Mouse (Mus musculus) liver, adult (tissue): ENCODE measurements around the gene Gm20708.

Experiments
- GATA4 ChIP-seq: IDR thresholded peaks from 2 replicates; pipeline ENCODE4 v1.6.1; 2014; ENCODE audit warnings: mild to moderate bottlenecking, low read length; ENCODE audit not compliant: insufficient replicate concordance

Gm20708 gene

GRCm38 (mm10) chr11:117777111-117777510 is 32.4 kb upstream of the Gm20708 start:
- TF ChIP-seq GATA4 = no peak

DNA sequence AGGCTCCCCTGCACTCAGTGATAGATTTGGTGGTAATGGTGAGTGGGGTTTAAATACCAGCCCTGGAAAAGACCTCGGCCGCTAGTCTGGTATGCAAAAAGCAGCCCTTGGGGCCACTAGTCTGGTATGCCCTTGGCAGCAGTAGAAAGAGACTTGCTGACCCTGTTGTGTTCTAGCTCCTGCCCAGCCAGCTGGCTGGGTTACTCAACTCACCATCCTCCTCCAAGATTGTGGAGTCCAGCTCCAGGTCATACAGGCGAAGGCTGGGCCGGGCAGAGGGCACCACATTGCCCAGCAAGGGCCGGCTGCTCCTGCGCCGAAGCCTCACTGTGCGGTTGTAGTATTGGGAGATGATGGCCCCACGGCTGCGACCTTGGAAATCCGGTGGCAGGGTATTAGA is 31.4 kb upstream of the Gm20708 start:
- TF ChIP-seq GATA4 = no peak

DNA sequence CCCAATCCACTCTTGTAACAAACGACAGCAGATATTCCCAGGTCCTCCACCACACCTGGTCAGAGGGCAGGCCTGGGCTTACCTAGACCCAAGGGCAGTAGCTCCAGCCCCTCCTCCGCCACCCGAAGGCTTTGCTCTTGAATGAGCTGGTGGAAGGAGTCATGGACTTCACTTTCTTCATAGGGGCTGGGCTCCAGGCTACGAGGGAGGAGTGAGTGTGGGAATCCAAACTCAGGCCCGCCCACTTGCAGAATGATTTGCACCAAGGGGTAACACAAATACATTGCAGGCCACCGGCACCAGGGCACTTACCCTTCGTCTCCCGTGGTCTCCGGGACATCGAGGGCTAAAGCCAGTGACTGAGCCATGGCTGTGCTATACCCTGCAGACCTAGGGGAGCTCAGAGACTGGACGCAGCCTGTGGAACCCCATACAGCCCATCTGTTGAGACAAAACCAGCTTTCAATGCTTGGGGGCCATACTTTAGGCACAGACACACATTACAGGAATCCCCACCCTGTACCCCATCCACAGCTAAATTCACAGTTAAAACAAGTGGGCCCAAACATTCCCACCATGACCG is 30.5 kb upstream of the Gm20708 start:
- no peak for TF ChIP-seq GATA4

- no peak for TF ChIP-seq GATA4
Observed at GRCm38 (mm10) chr11:117779434-117780198, 29.9 kb upstream of the Gm20708 start.

DNA sequence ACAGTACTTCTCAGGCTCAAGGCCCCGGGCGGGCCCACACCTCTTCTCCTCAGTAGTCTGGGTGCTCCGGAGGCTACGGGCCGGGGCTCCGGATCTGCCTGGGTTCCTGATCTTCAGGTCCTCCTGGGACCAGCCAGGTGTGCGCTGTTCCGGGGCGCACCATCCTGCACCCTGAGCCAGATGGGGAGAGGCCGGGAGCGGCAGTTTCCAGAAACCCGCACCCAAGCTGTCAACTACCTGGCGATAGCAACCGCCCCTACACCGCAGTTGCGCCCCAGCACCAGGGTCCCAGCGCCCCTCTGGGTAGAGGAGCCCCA is 29.3 kb upstream of the Gm20708 start:
- TF ChIP-seq GATA4 = no peak

- TF ChIP-seq GATA4 = no peak; the same call in 1 of the 2 replicates
Observed at GRCm38 (mm10) chr11:117780582-117781111, 28.8 kb upstream of the Gm20708 start.

DNA sequence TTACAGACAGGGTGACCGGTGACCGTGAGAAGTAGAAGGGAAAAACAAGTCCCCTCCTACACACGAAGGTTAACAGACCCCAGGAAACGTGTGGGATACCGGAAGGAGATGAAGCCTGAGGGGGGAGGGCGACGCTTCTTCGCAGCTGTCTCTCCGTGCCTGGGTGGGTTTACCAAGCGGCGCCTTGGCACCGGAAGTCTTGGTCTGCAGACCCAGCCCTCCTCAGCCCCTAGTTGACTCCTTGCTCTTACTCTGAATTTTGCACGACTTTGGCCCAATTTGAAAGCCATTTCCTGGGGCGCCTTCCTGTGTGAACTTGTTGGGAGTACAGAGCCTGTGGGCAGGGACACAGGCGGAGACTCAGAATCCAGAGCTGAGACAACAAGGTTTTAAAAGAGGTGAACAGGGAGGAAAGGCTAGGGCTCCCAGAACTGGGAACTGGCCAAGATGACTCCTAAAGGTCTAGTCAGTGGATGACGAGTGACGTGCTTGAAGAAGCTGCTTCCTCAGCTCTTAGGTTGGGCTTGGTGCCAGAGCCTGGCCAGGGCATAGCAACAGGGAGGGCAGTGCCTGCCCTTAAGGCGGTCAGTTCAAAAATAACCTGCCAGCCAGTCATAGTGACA is 28.2 kb upstream of the Gm20708 start:
- no peak for TF ChIP-seq GATA4

GRCm38 (mm10) chr11:117781993-117782704 is 27.3 kb upstream of the Gm20708 start, which contains the start of the genes Tmc8 and Tmc6:
Tmc8 (plus strand) TSS chr11:117782076.
Tmc6 (minus strand) TSS chr11:117782198.
- no peak for TF ChIP-seq GATA4

GRCm38 (mm10) chr11:117782705-117783034 is 26.8 kb upstream of the Gm20708 start:
- no peak for TF ChIP-seq GATA4

- TF ChIP-seq GATA4 = no peak
Observed at GRCm38 (mm10) chr11:117783089-117783488, 26.4 kb upstream of the Gm20708 start.

DNA sequence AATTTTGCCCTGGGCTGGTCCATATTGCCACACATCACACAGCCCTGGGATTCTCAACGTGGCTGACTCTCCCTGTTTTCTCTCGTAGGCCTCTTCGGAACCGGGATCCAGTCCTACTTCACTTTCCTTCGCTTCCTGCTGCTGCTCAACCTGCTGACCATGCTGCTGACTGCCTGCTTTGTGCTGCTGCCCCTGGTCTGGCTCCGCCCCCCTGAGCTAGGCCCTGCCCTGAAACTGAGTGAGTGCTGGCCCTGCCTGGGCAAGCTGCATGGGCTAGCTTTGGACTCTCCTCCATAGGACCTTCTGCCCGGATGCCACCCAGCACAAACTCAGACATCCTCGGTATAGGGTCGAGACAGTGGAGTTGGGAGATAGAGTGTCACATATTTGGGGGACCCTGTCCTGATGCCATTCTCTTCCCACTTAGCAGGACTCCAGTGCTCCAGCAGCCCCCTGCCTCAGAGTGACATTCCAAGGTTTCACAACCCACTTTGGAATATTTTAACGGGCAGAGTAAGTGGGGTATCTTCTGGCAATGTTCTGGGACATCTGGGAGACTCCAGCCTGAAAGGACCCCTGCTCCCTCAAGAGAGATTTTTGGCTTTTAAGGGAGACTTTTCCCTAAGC is 25.7 kb upstream of the Gm20708 start:
- TF ChIP-seq GATA4 = no peak

DNA sequence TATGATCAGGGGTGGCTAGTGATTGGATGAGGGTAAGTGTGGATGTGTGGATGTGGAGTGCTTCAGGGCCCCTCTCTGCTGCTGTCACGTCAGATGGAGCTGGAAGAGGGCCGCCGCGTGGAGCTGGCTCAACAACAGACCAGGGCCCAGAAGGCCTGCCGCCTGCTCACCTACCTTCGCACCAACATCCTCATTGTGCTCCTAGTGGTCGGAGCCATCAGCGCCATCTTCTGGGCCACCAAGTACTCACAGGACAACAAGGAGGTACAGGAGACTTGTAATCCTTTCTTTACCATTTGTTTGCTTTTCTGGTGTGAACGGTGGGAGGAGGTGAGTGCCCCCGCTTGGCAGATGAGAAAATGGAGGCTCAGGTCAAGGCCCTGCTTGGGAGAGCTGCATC is 23.2 kb upstream of the Gm20708 start:
- TF ChIP-seq GATA4 = no peak

DNA sequence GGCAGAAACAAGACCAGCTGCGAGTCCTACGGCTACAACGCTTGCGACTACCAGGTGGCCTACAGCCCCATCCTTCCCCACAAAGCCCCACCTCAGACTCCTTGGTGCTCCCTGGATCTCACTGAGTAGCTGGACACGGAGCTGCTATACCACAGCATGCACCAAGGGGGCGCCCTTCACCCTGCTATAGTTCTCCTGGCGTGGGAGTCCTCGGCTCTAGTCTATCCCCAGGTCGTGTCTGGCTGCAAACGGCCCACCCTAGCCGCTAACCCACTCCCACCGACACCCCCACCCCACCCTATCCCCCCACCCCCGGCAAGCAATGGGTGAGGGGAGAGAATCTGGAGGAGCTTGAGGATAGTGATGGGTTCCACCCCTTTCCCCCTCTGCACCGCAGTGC is 19.2 kb upstream of the Gm20708 start:
- TF ChIP-seq GATA4 = no peak

DNA sequence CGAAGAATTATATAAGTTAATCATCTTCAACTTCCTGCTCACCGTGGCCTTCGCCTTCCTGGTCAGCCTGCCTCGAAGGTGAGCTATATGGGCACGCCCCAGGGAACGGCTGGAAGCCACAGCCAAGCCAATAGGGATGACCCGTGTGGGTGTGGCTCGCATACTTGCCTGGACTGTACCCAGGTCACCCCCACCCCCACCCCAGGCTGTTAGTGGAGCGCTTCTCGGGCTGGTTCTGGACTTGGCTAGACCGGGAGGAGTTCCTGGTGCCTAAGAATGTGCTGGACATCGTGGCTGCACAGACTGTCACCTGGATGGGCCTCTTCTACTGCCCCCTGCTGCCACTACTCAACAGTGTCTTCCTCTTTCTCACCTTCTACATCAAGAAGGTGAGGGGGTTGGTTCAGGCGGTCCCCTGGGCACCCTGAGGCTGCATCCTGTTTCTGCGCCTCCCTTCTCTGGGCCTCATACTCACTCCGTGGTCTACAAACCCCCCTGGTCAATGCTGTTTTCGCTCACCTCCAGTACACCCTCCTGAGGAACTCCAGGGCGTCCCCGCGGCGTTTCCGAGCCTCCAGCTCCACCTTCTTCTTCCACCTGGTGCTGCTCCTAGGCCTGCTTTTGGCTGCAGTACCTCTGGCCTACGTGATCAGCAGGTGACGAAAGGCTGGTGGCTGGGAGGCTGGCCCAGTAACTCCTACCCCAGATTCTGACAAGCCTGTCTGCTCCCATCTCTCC is 18.6 kb upstream of the Gm20708 start:
- TF ChIP-seq GATA4 = no peak

- no peak for TF ChIP-seq GATA4
Observed at GRCm38 (mm10) chr11:117791441-117791761, 18.1 kb upstream of the Gm20708 start.
